Mouse (Mus musculus): ENCODE measurements around the gene Aurkaip1.

The Aurkaip1 gene

DNA sequence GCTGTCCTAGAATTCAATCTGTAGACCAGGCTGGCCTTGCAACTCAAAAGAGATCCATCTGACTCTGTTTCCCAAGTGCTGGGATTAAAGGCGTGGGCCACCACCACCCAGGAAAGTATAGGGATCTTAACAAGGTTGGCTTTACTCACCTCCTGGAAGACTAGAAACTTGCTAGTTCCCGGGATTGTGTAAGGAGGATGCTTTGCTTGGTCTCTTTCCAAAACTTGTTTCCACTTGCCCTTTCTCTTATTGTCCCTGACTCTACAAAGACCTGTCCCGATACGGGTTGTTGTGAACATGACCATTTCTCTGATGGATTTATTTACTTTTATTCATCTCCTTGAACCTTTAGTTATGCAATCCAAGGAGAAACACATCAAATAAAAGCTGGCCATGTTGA lies 1.2 kb upstream of the Aurkaip1 start:
- no peak for DNase-seq (ENCODE audit: low spot score in 2 of 2)

DNA sequence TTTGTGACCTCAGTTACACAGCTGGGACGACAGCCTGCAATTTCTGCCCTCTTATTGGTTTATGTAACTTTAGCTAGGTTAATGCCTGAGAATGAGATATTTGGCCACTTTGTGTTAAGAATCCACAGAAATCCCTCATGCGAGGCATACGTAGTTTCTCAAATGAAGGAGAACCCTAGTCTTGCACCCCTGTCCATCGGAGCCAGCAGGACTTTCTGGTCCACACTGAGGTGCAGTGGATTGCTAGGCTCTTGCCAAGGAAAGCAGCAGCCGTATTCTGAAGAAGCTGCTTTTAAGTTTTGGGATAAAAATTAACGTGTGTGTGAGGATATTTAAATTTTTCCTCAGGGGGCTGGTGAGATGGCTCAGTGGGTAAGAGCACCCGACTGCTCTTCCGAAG lies 476 bp upstream of the Aurkaip1 start:
- no peak for DNase-seq (ENCODE audit: low spot score in 2 of 2)

DNA sequence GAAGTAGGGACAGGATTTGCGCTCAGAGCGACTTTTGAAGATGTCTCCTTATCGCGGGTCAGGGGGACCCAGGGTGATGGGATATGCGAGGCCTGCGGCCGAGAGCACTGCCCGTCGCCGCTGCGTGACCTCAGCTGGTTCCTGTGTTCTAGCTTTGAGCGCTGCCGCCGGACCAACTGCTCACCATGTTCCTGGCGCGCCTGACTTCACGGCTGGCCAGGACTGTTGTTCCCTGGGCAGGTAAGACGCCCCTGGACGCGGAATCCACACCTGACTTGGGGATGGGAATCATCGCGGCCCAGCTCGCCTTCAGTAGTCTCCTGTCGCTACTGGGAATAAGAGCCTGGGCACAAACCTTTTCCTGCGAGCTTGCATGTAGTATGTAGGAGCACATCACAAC lies 759 bp downstream of the Aurkaip1 start:
- no peak for DNase-seq (ENCODE audit: low spot score in 2 of 2)

DNA sequence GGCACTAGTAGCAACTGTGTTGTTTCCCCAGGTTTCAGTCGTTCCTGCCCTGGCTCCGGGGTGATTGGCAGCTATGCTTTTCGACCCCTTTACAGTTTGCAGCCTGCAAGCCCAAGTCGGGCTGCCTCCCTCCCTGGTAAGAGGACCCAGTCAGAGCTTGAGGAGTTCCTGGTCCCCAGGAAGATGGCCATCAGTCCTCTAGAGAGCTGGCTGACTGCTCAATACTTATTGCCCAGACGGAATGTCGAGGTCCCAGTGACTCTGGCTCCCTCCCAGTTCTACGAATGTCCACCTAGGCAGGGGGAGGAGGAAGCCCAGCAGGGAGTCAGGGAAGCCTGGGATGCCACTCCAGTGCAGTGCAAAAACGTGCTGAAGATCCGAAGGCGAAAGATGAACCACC lies 1.2 kb downstream of the Aurkaip1 start:
- no peak for DNase-seq (ENCODE audit: low spot score in 2 of 2)

DNA sequence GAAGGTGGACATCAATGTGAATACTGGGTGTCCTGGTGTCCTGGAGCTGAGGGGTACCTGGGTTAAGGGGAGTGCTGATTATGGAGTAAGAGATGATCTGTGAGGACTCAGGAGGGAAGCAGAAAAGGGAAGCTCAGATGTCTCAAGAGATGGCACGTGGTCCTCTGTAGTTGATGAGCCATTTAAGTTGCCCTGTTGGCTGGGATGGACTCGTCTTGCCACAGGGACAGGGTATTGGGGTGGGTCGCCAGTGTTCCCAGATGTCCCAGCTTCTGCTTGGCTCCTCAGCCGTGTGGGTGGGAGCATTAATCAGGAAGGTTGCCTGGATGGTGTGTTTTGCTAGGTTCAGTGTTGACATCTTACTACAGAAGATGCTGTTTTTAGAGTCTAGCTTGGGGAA lies 2.2 kb downstream of the Aurkaip1 start:
- no peak for DNase-seq (ENCODE audit: low spot score in 2 of 2)

DNA sequence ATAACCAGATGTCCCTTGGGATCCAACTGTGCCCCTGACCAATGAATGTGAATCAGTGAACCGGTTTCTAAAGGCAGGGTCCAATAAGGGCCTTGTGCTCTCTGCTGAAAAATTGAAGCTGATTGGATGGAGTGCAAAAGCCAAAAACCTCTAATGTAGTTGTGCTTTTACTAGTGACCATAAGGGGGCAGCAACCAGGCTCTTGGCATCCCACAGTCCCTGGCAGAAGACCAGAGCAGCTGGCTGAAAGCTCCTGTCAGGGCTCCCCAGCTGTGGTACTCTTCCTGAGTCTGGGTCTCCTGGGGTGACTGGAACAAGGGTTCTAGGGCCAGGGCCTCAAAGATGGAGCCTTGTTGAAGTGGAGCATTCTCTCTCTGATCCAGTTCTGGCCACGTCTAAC lies 2.8 kb downstream of the Aurkaip1 start:
- DNase-seq (ENCODE audit: low spot score in 2 of 2): peak; percentile 84 to 88

DNA sequence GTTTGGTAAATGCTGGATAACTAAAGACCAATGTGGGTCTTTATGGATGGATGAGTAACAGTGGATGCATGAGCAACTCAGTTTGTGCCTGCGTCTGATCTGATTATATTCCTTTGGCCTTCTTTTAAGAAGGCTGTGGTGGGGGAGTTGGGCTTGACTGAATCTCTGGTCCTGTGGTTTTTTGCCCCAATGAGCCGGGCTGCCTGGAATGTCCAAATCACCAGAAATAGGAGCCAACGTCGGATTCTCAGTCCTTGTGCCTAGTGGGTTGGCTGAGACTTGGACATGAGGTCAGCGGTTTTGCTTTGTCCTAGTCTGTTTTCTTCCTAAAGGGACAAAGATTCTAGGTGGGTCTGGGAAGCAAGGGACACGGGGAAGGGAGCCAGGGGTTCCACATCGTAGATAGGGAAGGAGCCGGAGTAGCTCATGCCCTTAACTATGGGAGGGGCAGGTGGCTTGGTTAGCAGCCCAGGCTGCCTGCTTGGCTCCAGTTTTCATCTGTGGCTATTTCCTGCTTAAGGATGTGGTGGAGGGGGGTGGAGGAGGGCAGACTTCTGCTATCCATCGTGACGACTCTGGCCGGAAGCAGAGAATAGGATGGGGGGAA lies 6.4 kb downstream of the Aurkaip1 start:
- peak; percentile 79 to 80 for DNase-seq (ENCODE audit: low spot score in 2 of 2)

DNA sequence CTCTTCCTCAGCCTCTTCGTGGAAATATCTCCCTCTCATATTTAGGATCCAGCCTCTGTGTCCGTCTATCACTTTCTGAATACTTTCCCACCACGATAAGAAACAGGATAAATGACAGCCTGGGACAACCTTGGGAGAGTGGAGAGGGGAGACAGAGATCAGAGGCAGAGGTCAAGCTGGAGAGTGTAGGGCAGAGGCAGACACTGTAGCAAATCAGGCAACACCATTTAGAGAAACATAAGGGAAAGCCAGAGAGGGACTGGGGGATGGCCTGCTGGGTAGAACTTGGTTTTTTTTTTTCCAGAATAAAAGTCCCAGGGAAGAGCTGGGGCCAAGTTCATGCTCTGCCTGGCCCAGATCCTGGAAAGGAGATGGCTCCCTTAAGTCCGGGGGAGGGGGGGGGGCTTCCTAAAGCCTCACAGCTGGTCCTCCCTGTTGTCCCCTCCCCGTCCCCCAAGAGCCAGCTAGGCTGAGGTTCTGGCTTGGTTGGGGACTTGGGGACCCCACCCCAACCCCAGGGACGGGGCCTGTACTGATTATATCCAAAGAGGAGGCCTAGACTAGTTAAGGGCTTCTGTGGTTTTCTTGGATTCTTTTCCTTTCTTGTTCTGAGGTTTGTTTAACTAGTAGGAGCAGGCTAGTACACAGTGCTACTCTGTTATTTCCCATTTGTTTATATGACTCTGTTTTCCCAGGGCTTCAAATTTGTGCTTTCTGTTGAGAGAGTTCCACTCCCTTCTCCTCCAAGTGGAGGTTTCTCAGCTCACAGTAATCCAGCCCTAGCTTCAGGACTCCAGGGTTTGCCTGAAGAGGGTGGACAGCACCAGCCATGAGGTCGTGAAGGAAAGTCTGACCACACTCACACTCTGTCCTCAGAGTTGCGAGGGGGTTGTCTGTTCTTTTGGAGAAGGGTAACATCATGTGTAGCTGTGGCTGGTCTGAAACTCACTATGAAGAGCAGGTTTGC lies 7.4 kb downstream of the Aurkaip1 start:
- DNase-seq (ENCODE audit: low spot score in 2 of 2): peak; percentile 67 to 71

DNA sequence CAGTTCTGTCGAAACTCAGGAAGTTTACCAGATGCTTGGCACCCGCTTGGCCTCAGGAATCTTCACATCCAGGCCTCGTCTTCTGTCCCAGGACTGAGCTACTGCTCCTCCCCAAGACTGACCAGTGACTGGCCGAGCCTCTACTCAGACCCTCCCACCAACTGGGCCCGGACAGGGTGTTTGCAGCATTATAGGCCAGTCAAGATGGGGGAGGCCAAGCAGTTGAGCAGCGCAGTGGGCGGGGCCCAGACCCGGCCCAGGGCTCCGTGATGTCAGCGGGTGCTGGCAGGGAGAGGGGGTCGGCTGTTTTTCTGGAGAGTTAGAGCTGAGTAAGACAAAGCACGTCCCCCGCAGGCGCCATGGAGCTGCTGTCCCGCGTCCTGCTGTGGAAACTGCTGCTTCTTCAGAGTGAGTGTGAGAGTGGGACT lies 8.4 kb downstream of the Aurkaip1 start, which contains the start of gene Mxra8:
Gene Mxra8 (plus strand): TSS at position 198 of the 428 bp plus-strand sequence.
- peak; percentile 93 to 96 for DNase-seq (ENCODE audit: low spot score in 2 of 2)

DNA sequence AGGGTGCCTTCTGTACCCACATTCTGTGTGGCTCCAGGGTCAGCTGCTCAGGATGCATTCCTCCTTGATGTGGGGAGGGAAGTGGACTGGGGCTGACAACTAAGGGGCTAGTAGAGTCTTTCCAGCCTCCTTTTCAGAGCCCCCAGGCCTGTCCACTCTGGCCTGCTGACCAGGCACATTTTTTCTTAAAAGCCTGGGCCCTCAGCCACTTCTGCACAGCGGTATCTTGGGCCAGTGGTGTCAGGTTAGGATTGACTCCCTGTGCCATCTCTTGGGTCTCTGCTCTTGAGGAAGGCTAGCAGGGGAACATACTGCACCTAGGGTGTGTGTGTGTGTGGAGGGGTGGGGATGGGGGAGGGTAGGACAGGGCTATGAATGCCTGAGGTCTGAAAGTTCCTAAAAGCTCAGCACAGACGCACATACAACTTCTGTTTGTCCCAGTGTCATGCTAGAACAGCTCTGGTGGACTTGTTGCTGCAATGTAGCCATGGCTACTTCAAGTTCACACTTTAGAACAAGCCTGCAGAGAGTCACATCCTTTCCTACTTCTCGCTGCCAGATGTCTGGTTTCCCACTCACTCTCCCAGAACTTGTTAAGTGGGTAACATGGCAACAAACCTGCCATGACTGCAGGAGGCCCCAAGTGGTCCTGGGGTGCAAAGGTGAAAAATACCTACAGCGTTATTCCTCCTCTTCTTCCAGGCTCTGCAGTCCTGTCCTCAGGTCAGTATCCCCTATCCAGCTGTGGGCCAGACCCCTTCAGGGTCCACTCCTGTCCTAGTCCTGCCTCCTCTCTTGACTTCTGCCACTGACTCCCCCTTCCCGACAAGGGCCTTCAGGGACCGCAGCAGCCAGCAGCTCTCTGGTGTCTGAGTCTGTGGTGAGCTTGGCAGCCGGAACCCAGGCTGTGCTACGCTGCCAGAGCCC lies 9.3 kb downstream of the Aurkaip1 start:
- no peak for DNase-seq (ENCODE audit: low spot score in 2 of 2)

DNA sequence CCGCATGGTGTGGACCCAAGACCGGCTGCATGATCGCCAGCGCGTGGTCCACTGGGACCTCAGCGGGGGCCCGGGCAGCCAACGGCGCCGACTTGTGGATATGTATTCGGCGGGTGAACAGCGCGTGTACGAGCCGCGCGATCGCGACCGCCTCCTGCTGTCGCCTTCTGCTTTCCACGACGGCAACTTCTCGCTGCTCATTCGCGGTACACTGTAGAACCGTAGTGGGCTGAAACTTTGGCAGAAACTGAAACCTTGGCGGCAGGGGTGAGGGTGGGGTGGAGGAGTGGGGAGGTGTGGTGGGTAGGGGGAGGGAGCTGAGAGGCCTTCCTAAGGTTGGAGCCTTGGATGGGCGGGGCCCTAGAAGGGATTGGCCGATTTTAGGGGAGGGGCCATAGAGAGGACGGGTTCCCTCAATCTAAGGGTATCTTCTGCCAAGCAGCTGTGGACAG lies 10.0 kb downstream of the Aurkaip1 start:
- DNase-seq (ENCODE audit: low spot score in 2 of 2): peak; percentile 69 to 70

DNA sequence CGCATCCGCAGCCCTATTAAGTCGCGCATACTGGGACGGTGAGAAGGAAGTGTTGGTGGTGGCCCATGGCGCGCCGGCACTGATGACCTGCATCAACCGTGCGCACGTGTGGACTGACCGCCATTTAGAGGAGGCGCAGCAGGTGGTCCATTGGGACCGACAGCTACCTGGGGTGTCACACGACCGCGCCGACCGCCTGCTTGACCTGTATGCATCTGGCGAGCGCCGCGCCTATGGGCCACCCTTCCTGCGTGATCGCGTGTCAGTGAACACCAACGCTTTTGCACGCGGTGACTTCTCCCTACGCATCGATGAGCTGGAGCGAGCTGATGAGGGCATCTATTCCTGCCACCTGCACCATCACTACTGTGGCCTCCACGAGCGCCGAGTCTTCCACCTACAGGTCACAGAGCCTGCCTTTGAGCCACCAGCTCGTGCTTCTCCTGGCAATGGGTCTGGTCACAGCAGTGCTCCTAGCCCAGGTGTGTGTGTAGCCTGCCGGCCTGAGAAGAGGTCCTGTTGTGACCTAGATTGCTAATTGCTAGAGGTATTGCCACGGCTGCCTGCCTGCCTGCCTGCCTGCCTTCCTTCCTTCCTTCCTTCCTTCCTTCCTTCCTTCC lies 10.7 kb downstream of the Aurkaip1 start:
- no peak for DNase-seq (ENCODE audit: low spot score in 2 of 2)

DNA sequence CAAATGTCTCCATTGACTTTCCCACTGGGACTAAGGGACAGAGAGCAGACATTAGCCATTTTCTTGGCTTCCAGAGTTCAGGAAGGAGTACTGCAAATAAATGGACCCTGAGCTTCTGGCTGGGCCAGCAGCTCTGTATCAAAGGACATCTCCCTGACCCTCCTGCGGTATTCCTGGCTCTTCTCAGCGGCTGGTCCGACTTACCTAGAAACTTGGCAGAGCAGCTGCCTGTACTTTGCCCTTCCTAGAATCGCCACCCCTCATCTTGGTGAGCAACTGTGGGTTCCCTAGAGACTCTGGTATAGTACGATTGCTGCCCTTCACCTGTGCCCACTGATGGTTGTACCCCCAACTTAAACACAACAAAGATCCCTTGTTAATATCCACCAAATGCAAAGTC lies 12.2 kb downstream of the Aurkaip1 start:
- no peak for DNase-seq (ENCODE audit: low spot score in 2 of 2)

DNA sequence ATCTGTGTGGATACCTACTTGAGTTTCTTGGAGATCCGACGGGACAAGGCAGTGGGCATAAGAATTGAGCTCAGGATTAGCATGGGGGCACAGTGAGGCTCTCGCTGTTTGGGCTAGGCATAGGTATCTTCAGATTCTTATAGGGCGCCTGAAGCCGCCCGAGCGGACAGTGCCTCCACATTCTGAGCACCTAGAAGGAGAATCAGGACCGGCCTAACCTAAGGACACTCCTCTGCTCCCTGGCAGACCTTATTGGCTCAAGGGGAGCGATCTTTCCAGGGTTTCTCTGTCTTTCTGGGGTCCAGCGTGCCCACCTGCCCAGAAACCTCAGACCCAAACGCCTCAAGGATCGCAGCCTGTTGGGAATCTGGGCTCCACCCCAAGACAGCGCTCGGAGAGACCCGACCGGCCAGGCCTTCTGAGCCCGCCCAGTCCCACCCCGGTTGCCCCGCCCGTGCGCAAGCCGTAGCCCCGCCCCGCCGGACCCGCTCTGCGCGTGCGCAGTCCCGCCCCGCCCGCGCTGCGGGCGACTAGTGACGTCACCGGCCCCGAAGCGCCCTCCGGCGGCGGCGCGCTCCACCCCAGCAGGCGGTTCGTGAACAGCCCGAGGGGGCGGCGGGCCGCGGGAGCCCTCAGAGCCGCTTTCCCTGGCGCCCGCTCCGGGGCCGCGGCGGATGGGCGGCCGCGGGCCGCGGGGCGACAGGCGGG lies 16.0 kb downstream of the Aurkaip1 start, which contains the start of gene Dvl1:
Gene Dvl1 (plus strand): TSS at position 532 of the 708 bp plus-strand sequence.
- DNase-seq (ENCODE audit: low spot score in 2 of 2): peak; percentile 90 to 92

DNA sequence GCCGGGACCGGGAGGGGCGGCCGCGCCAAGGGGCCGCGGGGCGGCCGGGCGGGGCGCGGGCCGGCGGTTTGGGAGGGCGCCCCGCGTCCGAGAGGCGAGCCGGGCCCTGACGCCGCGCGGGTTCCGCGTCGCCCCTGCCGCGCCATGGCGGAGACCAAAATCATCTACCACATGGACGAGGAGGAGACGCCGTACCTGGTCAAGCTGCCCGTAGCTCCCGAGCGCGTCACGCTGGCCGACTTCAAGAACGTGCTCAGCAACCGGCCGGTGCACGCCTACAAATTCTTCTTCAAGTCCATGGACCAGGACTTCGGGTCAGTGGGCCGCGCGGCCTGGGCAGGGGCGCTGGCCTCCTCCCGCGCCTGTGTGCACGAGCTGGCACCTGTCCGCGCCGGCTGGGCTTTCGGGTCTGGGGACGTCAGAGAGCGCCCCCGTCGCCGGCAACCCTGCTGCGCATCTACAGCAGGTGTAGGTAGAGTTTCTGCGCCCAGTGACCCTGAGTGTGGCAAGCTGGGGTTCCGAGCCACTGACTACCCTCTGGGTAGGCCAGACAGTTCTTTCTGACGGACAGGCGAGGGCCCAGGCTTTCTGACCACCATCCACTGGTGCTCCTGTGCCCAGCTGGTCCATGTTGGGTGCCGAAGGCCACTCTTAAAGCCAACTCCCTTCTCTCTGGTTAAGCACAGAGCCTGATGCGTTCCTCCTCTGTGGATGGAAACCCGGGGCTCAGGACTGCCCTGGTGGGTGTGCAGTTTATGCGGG lies 16.7 kb downstream of the Aurkaip1 start:
- DNase-seq (ENCODE audit: low spot score in 2 of 2): no peak

DNA sequence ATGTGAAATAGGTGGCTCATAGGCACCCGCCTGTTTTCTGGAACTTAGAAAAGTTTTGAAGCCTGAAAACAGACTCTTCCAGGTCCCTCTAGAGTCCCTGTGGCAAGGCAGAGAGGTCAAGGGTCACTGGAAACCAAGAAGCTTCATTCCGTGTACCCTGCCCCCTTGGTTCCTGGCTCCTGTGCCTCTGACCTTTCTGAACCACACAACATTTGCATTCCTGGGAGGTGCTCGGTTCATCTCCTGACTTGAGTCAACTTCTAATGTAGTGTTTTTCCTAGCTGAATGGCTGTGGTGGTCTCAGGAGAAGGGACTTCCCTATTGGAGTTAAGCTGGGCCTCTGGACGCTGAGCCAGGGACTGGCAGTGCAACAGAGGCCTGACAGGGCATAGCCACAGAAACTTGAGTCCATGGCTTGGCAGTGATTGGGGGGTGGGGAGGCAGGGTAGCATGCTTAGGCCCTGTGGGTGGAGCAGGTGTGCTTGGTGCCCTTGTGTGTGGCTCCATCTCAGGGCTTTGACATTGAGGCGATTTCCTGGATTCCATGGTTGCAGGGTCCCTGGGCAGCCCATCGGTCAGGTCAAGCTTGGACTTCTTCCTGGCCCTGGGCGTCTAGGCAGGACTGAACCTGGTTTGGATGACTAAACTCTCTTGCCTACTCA lies 17.5 kb downstream of the Aurkaip1 start:
- no peak for DNase-seq (ENCODE audit: low spot score in 2 of 2)

DNA sequence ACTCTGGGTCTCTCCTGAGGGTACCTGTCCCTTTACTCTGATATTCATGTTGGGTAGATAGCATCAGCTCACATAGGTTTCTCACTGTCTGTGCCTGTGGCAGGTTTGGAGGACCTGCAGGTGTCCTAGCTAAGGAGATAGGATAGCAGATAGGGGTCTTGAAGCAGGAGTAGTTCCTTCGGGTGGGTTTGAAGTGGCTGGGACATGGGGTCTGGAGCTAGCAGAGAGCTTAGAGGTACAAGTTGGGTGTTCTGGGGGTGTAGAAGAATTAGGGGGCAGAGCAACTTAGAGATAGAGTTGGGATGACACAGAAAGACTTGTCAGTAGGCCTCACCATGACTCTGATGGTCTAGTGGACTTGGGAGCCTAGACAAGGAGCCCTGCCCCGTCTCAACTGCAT lies 18.3 kb downstream of the Aurkaip1 start:
- DNase-seq (ENCODE audit: low spot score in 2 of 2): no peak

DNA sequence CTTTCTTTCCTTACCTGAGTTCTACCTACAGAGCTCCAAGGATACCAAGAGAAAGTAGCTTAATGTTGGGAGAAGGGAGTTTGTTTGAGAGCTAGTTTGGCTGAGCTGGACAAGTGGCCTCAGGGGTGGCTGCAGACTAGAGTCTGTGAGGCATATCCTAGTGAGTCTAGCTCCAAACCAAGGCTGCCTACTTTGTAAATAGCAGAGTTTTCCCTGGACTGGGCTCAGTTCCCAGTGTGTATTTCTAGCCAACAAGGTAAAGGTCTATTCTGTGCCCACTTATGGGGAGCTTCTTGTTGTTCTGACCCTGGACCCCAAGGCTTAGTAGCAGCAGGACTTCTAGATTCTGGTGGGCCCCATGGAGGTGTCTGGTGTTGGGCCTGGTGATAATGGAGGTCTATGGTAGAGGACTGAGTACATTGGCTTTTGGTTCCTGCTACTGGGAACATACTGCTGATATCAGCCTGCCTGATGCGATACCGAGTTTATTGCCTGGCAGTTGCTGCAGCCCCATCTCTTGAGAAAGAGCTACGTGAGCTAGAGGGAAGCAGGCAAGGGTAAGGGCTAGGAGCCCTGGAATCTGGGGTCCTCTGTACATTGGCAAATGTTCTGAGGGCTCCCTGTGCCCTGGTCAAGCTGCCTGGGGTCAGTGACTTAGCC lies 18.9 kb downstream of the Aurkaip1 start:
- no peak for DNase-seq (ENCODE audit: low spot score in 2 of 2)

DNA sequence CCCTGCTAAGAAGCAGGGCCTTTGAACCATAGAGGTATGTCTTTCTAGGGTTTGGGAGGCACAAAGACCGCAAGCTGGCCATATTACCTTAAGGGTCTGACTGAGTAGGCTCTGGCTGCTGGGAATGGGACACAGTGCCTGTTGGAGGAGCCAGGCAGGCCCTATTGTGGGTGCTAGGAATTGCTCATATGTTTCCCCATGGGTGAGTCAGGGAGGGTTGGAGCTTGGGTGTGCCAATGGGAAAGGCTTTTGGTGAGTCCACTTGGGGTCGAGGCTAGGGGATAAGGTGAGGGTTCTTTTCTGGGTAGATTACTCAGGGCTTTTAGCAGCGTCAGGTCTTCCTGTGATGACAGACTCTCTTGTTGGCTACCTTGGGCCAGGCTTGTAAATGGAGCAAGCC lies 20.3 kb downstream of the Aurkaip1 start:
- no peak for DNase-seq (ENCODE audit: low spot score in 2 of 2)

All from heart, adult 9 months (tissue).